Mouse (Mus musculus): ENCODE results near the gene Dusp22.

Gene Dusp22

DNA sequence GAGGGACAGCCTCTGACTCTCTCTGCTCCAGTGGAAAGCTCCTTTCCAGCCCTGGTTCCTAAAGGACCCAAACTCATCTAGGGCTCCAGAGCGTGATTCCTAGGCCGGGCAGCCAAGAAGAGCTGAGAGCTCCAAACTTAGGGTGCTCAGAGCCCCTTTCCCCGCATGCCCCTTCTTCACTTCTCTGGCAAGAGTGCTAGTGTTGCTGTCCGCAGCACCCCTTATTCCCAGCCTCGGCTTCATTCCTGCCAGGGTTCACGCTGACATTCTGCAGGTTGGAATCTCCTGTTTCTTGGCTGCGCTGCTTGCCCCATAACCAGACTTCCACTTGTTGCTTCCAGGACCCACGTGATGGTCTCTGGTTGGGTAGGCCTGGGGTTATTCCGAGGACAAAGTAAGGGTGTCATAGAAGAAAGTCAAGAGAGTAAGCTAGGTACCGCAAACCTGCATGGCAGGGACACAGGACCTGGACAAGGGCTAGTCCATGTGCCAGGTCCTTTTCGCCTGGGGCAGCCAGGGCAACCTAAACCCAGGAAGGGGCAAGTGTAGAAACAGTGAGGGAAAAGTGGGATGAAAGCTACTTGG, 89.8 kb downstream of the Dusp22 start:
- peak; percentile 17 for DNase-seq (ENCODE audit: extremely low spot score)

DNA sequence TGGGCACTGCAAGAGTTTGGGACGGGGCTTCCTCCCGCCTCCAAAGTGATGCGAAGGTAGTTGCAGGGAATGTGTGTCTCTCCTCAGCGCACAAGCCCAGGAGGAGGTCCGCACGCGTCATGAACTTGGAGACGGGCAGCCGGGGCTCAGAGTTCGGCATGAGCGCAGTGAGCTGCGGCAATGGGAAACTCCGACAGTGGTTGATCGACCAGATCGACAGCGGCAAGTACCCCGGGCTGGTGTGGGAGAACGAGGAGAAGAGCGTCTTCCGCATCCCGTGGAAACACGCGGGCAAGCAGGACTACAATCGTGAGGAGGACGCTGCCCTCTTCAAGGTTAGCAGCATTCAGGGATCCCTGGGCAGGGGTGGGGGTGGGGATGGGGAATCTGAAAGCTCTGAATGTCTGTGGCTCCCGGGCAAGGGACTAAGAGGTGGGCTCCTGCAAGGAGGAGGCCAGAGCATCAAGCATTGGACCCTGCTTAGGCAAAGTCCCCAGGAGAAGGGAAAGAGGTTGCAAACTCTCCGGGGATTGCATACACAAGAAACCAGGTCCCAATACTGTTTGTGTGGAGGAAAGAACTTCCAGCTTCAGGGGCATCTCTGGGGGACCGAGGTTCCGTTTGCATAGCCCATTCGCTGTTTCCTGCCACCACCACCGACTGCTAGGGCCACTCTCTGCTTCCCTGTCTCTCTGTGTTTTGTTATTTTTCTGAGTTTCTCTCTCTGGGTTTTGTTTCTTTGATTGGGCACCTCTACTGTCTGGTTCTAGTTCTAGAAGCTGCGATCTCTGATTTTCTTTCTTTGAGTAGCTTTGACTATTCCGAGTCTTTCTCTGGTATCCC, 90.9 kb downstream of the Dusp22 start:
- DNase-seq (ENCODE audit: extremely low spot score) = peak; percentile 48

- no peak for DNase-seq (ENCODE audit: extremely low spot score)
Measured at GRCm38 (mm10) chr13:30751304-30751580, 91.4 kb downstream of the Dusp22 start.

GRCm38 (mm10) chr13:30752581-30753187, 92.9 kb downstream of the Dusp22 start:
- no peak for DNase-seq (ENCODE audit: extremely low spot score)

GRCm38 (mm10) chr13:30753441-30753840, 93.6 kb downstream of the Dusp22 start:
- DNase-seq (ENCODE audit: extremely low spot score) = no peak

DNA sequence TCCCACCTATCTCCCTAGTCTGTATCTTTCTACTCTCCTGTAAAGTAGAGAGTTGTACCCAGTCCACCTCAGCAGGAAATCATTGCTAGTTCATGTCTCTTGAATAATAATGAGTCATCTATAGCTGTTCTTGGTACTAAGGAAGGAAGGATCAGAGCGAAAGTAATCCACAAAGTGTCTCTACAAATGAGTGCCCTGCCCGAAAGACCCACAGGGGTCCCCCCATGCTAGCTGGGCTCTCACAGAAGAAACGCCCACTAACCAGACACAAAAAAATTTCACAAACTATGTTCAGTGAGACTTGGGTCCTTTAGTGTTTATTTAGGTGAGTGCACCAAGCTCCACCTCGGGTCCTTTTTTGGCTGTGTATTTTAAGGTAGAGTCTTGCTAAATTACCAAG, 94.3 kb downstream of the Dusp22 start:
- DNase-seq (ENCODE audit: extremely low spot score) = no peak

- DNase-seq (ENCODE audit: extremely low spot score) = no peak
Measured at GRCm38 (mm10) chr13:30754825-30755476, 95.2 kb downstream of the Dusp22 start.

DNA sequence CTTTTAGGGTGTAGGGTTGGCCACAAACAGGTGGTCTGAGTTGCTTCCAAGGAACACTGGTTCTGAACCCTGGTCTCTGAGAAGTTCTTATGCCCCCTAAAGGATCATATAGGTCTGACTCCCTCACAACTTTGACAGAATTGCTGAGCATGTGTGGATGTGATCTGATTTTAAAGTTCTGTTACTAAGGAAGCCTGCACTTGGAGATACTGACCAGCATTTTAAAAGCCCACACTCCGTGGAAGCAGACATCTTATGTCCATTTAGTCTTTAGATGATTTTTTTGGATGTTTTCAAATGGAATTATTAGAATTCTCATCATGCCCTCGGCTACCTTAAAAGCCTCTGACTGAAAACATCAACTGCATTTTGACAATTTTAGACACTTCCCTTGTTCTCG, 95.8 kb downstream of the Dusp22 start:
- no peak for DNase-seq (ENCODE audit: extremely low spot score)

GRCm38 (mm10) chr13:30755998-30756639, 96.3 kb downstream of the Dusp22 start:
- DNase-seq (ENCODE audit: extremely low spot score) = no peak

DNA sequence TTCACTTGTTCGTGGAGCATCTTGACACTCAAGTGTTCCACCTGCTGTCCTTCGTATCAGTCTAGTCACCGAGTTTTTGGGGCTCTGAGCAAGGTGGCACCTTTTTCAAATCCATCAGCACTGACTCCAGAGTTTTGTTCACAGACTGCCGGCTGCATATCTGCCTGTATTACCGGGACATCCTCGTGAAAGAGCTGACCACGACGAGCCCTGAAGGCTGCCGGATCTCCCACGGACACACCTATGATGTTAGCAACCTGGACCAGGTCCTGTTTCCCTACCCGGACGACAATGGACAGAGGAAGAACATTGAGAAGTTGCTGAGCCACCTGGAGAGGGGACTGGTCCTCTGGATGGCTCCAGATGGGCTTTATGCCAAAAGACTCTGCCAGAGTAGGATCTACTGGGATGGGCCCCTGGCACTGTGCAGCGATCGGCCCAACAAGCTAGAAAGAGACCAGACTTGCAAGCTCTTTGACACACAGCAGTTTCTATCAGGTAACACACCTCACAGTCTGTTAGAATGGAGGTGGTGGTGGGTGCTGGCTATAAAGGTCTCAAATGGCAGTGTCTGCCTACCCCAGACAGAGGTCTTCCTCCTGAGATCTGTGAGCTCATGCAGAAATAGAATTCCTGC, 97.6 kb downstream of the Dusp22 start:
- DNase-seq (ENCODE audit: extremely low spot score) = no peak

DNA sequence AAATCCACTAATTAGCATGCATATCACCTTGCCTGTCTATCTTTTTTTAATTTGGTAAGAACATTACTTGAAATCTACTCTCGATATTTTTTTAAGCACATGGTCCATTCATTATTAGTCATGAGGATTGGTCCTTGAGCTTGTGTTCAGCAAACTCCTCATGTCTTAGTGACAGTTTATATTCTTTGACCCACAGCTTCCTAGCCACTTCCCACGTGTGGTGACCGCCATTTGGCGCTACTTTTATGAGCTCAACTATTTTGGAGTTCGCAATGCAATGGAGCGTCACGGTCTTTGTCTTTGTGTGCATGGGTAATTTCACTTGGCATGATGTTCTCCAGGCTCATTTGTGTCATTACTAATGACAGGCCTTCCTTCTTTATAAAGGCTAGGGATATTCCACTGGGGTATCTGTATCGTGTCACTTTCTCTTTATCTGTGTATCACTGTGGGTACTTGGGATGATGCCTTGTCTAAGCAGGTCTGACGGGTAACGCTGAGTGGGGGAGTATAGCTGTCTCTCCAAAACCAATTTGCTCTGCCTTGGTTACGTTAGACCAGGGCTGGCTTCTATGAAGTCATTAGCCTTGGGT, 99.1 kb downstream of the Dusp22 start:
- DNase-seq (ENCODE audit: extremely low spot score) = no peak

- DNase-seq (ENCODE audit: extremely low spot score) = no peak
Measured at GRCm38 (mm10) chr13:30760374-30761090, 100.7 kb downstream of the Dusp22 start.
